Mouse (Mus musculus): ENCODE data around the gene Plcb1. TPM values are rescaled to one million over a fixed set of nuclear protein-coding genes. Genes with fewer than 3 reads are reported as not detected.
"Not testable (repeated sequence)": the region's sequence is repeated elsewhere in the genome, so short reads cannot be mapped to it uniquely, and the experiment has no call there.

Gene Plcb1
- total RNA-seq, 2 experiments from 2014 or later = 3.7 to 4.4 TPM

DNA sequence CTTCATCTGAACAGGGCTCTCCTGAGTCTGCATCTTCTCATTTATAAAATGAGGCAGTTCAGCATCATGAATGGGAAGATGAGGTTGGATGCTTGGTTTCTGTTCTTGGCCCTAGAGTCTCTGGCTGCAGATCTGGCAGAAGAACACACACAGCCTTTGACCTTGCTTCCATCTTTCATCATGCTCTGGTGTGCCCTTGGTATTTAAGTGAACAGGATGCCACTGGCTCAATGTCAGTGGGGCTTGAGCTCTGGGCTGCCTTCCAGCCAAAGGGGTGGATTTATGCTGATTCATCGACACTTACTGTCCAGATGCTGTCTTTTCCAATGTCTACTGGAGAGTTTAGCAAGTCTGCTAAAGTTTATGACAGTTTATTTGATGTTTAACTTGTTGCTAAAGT lies 161.0 kb downstream of the Plcb1 start:
- DNase-seq (ENCODE audit: low spot score) = no peak
- intact Hi-C loops (cut with DNase I) = no loop called here

DNA sequence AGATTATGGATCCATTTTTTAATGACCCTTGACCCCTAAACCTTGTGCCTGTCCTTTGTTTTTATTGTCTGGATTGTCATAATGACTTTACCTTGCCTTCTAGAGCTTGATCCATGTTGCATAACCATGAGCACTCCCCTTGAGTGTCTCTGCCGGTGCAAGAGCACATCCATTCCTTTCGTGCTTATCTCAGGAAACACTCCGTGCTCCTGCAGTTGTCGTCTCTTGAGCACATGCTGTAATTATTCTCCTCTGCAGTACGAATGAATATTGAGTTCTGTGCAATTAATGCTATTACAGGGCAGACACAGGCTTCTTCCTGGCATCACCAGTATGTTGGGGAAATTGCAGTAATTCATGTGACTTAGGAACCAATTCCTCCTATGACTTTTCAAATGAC lies 166.2 kb downstream of the Plcb1 start:
- intact Hi-C loops (cut with DNase I) = no loop called here
- no peak for DNase-seq (ENCODE audit: low spot score)

GRCm38 (mm10) chr2:134956436-134956835 lies 170.6 kb downstream of the Plcb1 start:
- DNase-seq (ENCODE audit: low spot score) = no peak
- intact Hi-C loops (cut with DNase I) = no loop called here

DNA sequence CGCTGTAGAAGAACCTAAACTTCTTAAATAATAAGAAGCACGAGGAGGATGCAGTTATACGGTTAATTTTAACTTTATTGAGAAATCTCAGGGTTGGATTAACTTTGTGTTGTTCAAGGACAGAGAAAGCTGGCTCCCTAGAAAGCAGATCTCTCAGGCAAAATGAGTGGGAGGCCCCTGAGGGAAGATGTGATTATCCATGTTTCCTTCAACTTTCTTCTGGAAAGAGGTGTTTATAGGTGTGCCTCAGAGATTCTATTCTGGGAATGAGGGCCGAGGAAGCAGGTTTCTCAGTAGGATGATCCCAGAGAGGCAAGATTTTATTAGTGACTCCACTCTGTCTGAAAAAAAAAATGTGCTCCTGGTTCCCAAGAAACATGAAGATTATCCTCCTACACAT lies 180.3 kb downstream of the Plcb1 start:
- DNase-seq (ENCODE audit: low spot score) = no peak
- intact Hi-C loops (cut with DNase I) = no loop called here

- intact Hi-C loops (cut with DNase I) = no loop called here
- DNase-seq (ENCODE audit: low spot score) = no peak
Observed at GRCm38 (mm10) chr2:134968380-134968779, 182.5 kb downstream of the Plcb1 start.

DNA sequence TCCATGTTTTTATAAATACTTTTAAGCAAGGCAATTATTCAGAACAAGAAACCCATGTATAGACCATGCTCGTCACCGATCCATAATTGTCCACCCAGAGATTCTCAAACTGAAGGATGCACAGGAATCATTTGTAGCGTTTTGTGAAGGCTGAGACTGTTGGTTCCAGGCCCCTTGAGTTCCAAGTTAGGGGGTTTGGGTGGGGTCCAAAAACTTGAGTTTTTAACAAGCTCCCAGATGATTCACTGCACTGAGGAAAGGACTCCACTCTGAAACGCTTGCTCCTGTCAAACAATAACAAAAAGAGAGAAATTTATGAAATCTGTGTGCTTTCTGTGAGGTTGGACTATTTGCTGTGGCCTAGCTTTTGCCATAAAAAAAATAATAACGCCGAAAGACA lies 186.5 kb downstream of the Plcb1 start:
- intact Hi-C loops (cut with DNase I) = no loop called here
- no peak for DNase-seq (ENCODE audit: low spot score)

DNA sequence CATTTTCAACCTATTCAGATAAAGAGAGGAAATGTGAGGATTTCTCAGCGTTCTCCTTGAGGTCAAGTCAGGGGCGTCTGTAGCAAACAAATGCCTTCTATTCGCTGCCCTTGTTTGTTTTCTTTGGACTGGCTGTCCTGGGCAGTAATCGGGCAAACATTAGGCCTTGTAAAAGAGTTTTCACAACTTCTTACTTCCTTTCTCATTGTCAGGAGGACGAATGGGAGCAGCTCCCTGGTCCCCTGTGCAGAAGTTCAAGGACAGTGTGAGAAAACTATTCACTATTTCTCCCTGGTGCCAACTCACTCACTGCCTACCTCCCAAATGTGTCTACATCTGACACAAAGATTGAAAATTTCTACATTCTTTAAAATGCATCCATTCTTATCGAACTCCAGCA lies 188.8 kb downstream of the Plcb1 start:
- intact Hi-C loops (cut with DNase I) = no loop called here
- DNase-seq (ENCODE audit: low spot score) = no peak

- DNase-seq (ENCODE audit: low spot score) = peak; percentile 3
Observed at GRCm38 (mm10) chr2:134976796-134977330, 191.0 kb downstream of the Plcb1 start.

DNA sequence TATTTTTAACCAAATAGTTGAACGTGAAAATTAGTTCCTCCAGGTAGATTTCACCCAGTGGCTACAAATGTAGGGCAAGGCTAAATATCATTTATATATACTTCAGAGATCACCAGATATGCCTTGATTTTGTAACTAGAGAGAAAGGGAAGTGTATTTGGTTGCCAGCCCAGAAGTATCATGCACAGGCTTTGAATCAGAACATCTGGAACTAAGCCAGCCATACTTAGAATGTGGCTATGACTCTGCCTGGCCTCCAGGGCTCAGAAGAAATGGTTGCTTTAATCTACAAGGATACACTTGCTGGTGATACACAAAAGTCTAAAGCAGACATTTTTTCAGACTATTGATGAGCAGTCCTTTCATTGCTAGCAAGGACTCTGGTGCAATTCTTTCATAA lies 191.8 kb downstream of the Plcb1 start:
- intact Hi-C loops (cut with DNase I) = no loop called here
- no peak for DNase-seq (ENCODE audit: low spot score)

More at GRCm38 (mm10) chr2:134976796-134977330, 191.0 kb downstream of the Plcb1 start:
- intact Hi-C loops (cut with DNase I) = no loop called here

- intact Hi-C loops (cut with DNase I) = no loop called here
Observed at GRCm38 (mm10) chr2:134981394-134981793, 195.5 kb downstream of the Plcb1 start.

GRCm38 (mm10) chr2:134984884-134985283 lies 199.0 kb downstream of the Plcb1 start:
- intact Hi-C loops (cut with DNase I) = no loop called here
- DNase-seq (ENCODE audit: low spot score) = no peak

More at GRCm38 (mm10) chr2:134981394-134981793, 195.5 kb downstream of the Plcb1 start:
- no peak for DNase-seq (ENCODE audit: low spot score)

GRCm38 (mm10) chr2:134987978-134988377 lies 202.1 kb downstream of the Plcb1 start:
- intact Hi-C loops (cut with DNase I) = no loop called here
- no peak for DNase-seq (ENCODE audit: low spot score)

GRCm38 (mm10) chr2:134989650-134990292 lies 203.9 kb downstream of the Plcb1 start:
- no peak for DNase-seq (ENCODE audit: low spot score)
- intact Hi-C loops (cut with DNase I) = no loop called here

- DNase-seq (ENCODE audit: low spot score) = no peak
- intact Hi-C loops (cut with DNase I) = loop anchor here (2.0 to 10.0 kb wide), 3 partner anchors 220 to 318 kb away; partner anchors contain the start of gene Plcb1
Observed at GRCm38 (mm10) chr2:135007134-135007533, 221.3 kb downstream of the Plcb1 start.

DNA sequence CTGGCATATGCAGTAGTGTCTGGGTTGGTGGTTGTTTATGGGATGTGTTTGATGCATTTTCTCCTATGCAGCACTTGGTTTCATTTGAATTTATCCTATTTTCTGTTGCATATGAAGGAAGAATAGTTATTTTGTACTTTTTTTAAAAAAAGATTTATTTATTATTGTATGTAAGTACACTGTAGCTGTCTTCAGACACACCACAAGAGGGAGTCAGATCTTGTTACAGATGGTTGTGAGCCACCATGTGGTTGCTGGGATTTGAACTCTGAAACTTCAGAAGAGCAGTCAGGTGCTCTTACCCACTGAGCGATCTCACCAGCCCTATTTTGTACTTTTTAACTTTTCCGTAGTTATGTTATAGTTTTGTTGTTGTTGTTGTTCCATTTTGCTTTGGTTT lies 222.0 kb downstream of the Plcb1 start:
- intact Hi-C loops (cut with DNase I) = loop anchor here (2.0 to 10.0 kb wide), 3 partner anchors 221 to 317 kb away; partner anchors contain the start of gene Plcb1
- not testable (repeated sequence) for DNase-seq (ENCODE audit: low spot score)

- no peak for DNase-seq (ENCODE audit: low spot score)
- intact Hi-C loops (cut with DNase I) = no loop called here
Observed at GRCm38 (mm10) chr2:135010371-135010770, 224.5 kb downstream of the Plcb1 start.

DNA sequence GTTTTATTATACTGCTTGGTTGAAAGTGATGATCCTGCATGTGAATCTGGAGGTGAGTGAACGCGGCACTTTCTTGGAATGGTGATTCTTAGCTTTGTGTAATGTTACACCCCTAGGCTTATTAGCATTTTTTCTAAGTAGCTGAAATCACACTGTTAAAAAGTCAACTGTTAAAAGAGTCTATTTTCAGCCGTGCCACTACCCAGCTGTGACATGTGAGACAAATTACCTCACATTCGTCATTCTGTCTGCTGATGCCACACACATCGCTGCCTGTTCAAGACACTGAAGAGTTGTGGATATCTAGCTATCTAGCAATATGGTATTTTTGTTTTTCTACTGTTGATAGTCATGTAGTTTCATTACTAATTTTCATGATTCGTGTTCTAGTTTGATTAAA lies 229.6 kb downstream of the Plcb1 start:
- DNase-seq (ENCODE audit: low spot score) = no peak
- intact Hi-C loops (cut with DNase I) = no loop called here

DNA sequence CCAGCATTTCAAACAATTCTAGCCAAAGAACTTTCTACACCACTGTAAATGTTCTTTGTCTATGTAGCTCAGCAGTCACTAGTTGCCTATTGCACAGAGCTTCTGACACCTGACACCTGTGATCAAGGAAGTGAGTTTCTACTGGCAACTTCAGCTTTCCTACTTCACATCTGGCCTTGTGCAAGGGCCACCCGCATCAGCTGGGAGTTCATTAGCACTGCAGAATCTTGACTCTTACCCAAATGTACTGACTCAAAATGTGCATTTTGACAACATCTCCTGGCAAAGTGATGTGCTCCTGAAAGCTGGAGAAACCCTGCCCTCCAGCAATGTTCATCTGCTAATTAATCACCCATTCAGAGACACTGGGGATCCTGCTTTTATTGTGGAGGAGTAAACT lies 232.4 kb downstream of the Plcb1 start:
- DNase-seq (ENCODE audit: low spot score) = no peak
- intact Hi-C loops (cut with DNase I) = no loop called here

DNA sequence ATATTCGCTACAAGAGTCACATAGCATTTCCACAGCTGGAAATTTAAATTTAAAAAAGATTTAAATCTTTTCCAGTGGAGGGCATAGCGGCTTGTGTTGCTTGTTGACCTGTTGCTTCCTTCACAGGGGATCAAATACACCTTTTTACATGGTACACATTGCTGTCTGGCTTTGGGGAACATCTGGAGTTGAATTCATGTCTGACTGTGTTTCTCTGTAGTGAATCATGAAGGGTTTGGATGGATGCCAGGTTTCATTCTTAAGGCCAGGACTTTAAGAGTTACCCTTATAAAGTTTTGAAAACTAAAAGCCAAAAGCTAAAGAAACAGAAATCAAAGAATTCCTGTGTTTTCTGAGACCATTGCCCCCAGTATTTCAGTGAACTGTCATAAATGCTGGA lies 232.8 kb downstream of the Plcb1 start:
- intact Hi-C loops (cut with DNase I) = no loop called here
- DNase-seq (ENCODE audit: low spot score) = no peak

DNA sequence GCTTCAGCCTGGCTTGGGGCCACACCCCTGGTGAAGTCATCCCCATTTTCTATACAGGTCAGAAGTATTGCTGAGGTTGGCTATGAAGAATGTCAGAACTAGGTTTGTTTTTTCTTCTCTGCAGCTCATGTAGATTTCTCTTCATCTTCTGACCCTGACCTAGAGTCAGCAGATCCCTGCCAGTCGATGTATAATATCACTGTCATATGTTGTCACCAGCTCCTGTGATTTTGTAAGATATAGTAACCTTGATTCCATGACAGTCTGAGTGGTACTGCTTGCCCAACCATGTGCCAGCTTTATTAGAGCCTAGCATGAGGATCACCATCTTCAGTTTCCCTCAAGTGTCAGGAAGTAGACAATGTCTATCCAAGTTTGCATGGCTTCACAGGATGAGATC lies 233.7 kb downstream of the Plcb1 start:
- no peak for DNase-seq (ENCODE audit: low spot score)
- intact Hi-C loops (cut with DNase I) = no loop called here

DNA sequence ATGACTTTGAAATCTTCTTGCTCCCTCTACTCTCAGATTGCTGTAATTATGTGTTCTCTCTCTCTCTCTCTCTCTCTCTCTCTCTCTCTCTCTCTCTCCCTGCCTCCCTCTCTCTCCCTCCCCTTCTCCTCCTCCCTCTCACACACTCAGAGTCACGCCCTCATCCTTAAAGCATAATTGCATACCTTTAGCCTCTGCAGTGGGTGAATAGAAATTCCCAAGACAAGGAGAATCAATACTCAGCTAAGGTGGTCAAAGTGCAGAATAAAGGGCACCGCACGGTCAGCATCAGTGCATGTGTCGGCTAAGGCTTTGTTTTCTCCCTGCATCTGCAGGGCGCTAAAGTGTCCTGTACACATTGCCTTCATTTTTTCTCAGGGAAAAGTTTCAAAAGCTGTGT lies 243.4 kb downstream of the Plcb1 start:
- intact Hi-C loops (cut with DNase I) = no loop called here
- DNase-seq (ENCODE audit: low spot score) = no peak

- intact Hi-C loops (cut with DNase I) = no loop called here
- DNase-seq (ENCODE audit: low spot score) = no peak
Observed at GRCm38 (mm10) chr2:135029700-135030099, 243.8 kb downstream of the Plcb1 start.
